Mouse (Mus musculus) MEL (cell line): ENCODE measurements at regions not wholly inside any gene's neighbourhood (a gene's known extent, or its start where the extent isn't known, plus 50 kb on each side); places are given as distances from the start of the nearest gene placed in this dataset.

ENCODE experiments used
- DNase-seq: peaks from one replicate; pipeline ENCODE4 v3.0.0; 2011; ENCODE audit warnings: low read depth, low spot score
- H3K27ac ChIP-seq: 2 replicates; pipeline ENCODE4 v1.5.1; 2012; ENCODE audit warnings: low read depth, mild to moderate bottlenecking, control low read depth, low read length, moderate library complexity; ENCODE audit not compliant: control insufficient read depth
- H3K27me3 ChIP-seq, 2 experiments: fragments of 150-350 bp in 1 of 2; sonication (generic) in 1 of 2; 2 replicates each; pipeline ENCODE4 v1.6.1; 2012; ENCODE audit warnings: low read length in 2 of 2, mild to moderate bottlenecking in 2 of 2, improper control_type of control experiment in 1 of 2, moderate library complexity in 1 of 2; ENCODE audit not compliant: insufficient read depth in 2 of 2, control insufficient read depth in 1 of 2
- H3K36me3 ChIP-seq, 2 experiments: 2 replicates each; pipeline ENCODE4 v1.6.1; 2012 to 2014; ENCODE audit warnings: low read length in 2 of 2, improper control_type of control experiment in 1 of 2, inconsistent platforms in 1 of 2, mild to moderate bottlenecking in 1 of 2; ENCODE audit not compliant: insufficient read depth in 2 of 2, control insufficient read depth in 1 of 2
- H3K4me1 ChIP-seq, 2 experiments: fragments of 150-350 bp in 1 of 2; sonication (generic) in 1 of 2; 2 replicates each; pipeline ENCODE4 v1.6.1; 2012; ENCODE audit warnings: low read length in 2 of 2, improper control_type of control experiment in 1 of 2, mild to moderate bottlenecking in 1 of 2; ENCODE audit not compliant: insufficient read depth in 2 of 2, control insufficient read depth in 1 of 2
- H3K4me3 ChIP-seq, 2 experiments: fragments of 150-350 bp in 1 of 2; sonication (generic) in 1 of 2; 2 replicates each; pipeline ENCODE4 v1.5.1; 2012; ENCODE audit warnings: low read depth in 2 of 2, low read length in 2 of 2, mild to moderate bottlenecking in 2 of 2, moderate library complexity in 2 of 2, control low read depth in 1 of 2, improper control_type of control experiment in 1 of 2; ENCODE audit not compliant: control insufficient read depth in 1 of 2, insufficient read depth in 1 of 2
- H3K79me2 ChIP-seq: 2 replicates; pipeline ENCODE4 v1.6.1; 2012; ENCODE audit warnings: mild to moderate bottlenecking, low read length, moderate library complexity; ENCODE audit not compliant: control insufficient read depth, poor library complexity, insufficient read depth
- H3K9ac ChIP-seq: 2 replicates; pipeline ENCODE4 v1.6.1; 2012; ENCODE audit warnings: low read depth, mild to moderate bottlenecking, control low read depth, low read length, moderate library complexity; ENCODE audit not compliant: control insufficient read depth, poor library complexity, severe bottlenecking
- H3K9me3 ChIP-seq: fragments of 150-350 bp; sonication (generic); replicated peaks from 2 replicates; pipeline ENCODE4 v1.6.1; 2012; ENCODE audit warnings: mild to moderate bottlenecking, low read length, improper control_type of control experiment, moderate library complexity; ENCODE audit not compliant: insufficient read depth
- BHLHE40 ChIP-seq: IDR thresholded peaks from 2 replicates; pipeline ENCODE4 v1.6.1; 2012; ENCODE audit warnings: low read depth, mild to moderate bottlenecking, inconsistent platforms, low read length, improper control_type of control experiment, borderline replicate concordance
- E2F4 ChIP-seq: IDR thresholded peaks from 2 replicates; pipeline ENCODE4 v1.6.1; 2011; ENCODE audit warnings: low read depth, low read length, improper control_type of control experiment, borderline replicate concordance
- ELF1 ChIP-seq: IDR thresholded peaks from 2 replicates; pipeline ENCODE4 v1.6.1; 2014; ENCODE audit warnings: low read depth, mild to moderate bottlenecking, inconsistent platforms, low read length, improper control_type of control experiment, moderate library complexity
- EP300 ChIP-seq, 2 experiments: IDR thresholded peaks; 2 replicates each; pipeline ENCODE4 v1.6.1; 2011; ENCODE audit warnings: improper control_type of control experiment in 2 of 2, low read length in 2 of 2, low read depth in 1 of 2, mild to moderate bottlenecking in 1 of 2
- ETS1 ChIP-seq: IDR thresholded peaks from 2 replicates; pipeline ENCODE4 v1.6.1; 2012; ENCODE audit warnings: low read depth, mild to moderate bottlenecking, inconsistent platforms, low read length, improper control_type of control experiment, moderate library complexity
- GABPA ChIP-seq: IDR thresholded peaks from 2 replicates; pipeline ENCODE4 v1.6.1; 2012; ENCODE audit warnings: low read depth, mild to moderate bottlenecking, inconsistent platforms, low read length, improper control_type of control experiment, moderate library complexity
- GATA1 ChIP-seq: IDR thresholded peaks from 2 replicates; pipeline ENCODE4 v1.6.1; 2011; ENCODE audit warnings: low read depth, low read length, improper control_type of control experiment
- JUND ChIP-seq: IDR thresholded peaks from 2 replicates; pipeline ENCODE4 v1.6.1; 2011; ENCODE audit warnings: low read depth, mild to moderate bottlenecking, improper control_type of control experiment, low read length
- KAT2A ChIP-seq: conservative IDR thresholded peaks from 2 replicates; pipeline ENCODE4 v1.6.1; 2012; ENCODE audit warnings: low read depth, low read length, improper control_type of control experiment, inconsistent platforms
- MAFK ChIP-seq: IDR thresholded peaks from 2 replicates; pipeline ENCODE4 v1.6.1; 2011; ENCODE audit warnings: low read depth, mild to moderate bottlenecking, low read length, improper control_type of control experiment, borderline replicate concordance
- MAX ChIP-seq: IDR thresholded peaks from 2 replicates; pipeline ENCODE4 v1.6.1; 2011; ENCODE audit warnings: low read length, improper control_type of control experiment
- MEF2A ChIP-seq: IDR thresholded peaks from 2 replicates; pipeline ENCODE4 v1.6.1; 2014; ENCODE audit warnings: low read depth, mild to moderate bottlenecking, inconsistent platforms, low read length, improper control_type of control experiment; ENCODE audit not compliant: poor library complexity, insufficient replicate concordance, severe bottlenecking; ENCODE audit errors: extremely low read depth
- MXI1 ChIP-seq: IDR thresholded peaks from 2 replicates; pipeline ENCODE4 v1.6.1; 2011; ENCODE audit warnings: mild to moderate bottlenecking, low read depth, low read length, improper control_type of control experiment
- MYB ChIP-seq: IDR thresholded peaks from 2 replicates; pipeline ENCODE4 v1.6.1; 2011; ENCODE audit warnings: mild to moderate bottlenecking, low read depth, low read length, improper control_type of control experiment
- MYC ChIP-seq: IDR thresholded peaks from 2 replicates; pipeline ENCODE4 v1.6.1; 2011; ENCODE audit warnings: low read depth, mild to moderate bottlenecking, low read length, improper control_type of control experiment, moderate library complexity
- POLR2A ChIP-seq, 2 experiments: IDR thresholded peaks; 2 replicates each; pipeline ENCODE4 v1.6.1; 2011 to 2012; ENCODE audit warnings: low read length in 2 of 2, mild to moderate bottlenecking in 2 of 2, control low read depth in 1 of 2, improper control_type of control experiment in 1 of 2, low read depth in 1 of 2, moderate library complexity in 1 of 2; ENCODE audit not compliant: control insufficient read depth in 1 of 2, insufficient read depth in 1 of 2, poor library complexity in 1 of 2
- POLR2AphosphoS2 ChIP-seq: IDR thresholded peaks from 2 replicates; pipeline ENCODE4 v1.6.1; 2011; ENCODE audit warnings: low read length, improper control_type of control experiment
- RAD21 ChIP-seq: IDR thresholded peaks from 2 replicates; pipeline ENCODE4 v1.6.1; 2011; ENCODE audit warnings: mild to moderate bottlenecking, low read depth, low read length, improper control_type of control experiment
- RCOR1 ChIP-seq: IDR thresholded peaks from 2 replicates; pipeline ENCODE4 v1.6.1; 2012; ENCODE audit warnings: low read depth, mild to moderate bottlenecking, inconsistent platforms, low read length, improper control_type of control experiment
- SIN3A ChIP-seq: IDR thresholded peaks from 2 replicates; pipeline ENCODE4 v1.6.1; 2012; ENCODE audit warnings: low read length, improper control_type of control experiment, inconsistent platforms
- SMC3 ChIP-seq: IDR thresholded peaks from 2 replicates; pipeline ENCODE4 v1.6.1; 2011; ENCODE audit warnings: low read depth, low read length, improper control_type of control experiment
- TBP ChIP-seq: IDR thresholded peaks from 2 replicates; pipeline ENCODE4 v1.8.0; 2011; ENCODE audit warnings: low read depth, low read length, improper control_type of control experiment
- TCF12 ChIP-seq: IDR thresholded peaks from 2 replicates; pipeline ENCODE4 v1.6.1; 2014; ENCODE audit warnings: low read depth, mild to moderate bottlenecking, inconsistent platforms, low read length, improper control_type of control experiment, moderate library complexity
- USF1 ChIP-seq: IDR thresholded peaks from 2 replicates; pipeline ENCODE4 v1.6.1; 2014; ENCODE audit warnings: low read depth, mild to moderate bottlenecking, inconsistent platforms, low read length, improper control_type of control experiment, moderate library complexity
- USF2 ChIP-seq, 2 experiments: IDR thresholded peaks; 2 replicates each; pipeline ENCODE4 v1.6.1; 2011 to 2012; ENCODE audit warnings: improper control_type of control experiment in 2 of 2, low read length in 2 of 2, borderline replicate concordance in 1 of 2, inconsistent platforms in 1 of 2, low read depth in 1 of 2, mild to moderate bottlenecking in 1 of 2; ENCODE audit not compliant: insufficient read depth in 1 of 2
- ZC3H11A ChIP-seq: IDR thresholded peaks from 2 replicates; pipeline ENCODE4 v1.6.1; 2012; ENCODE audit warnings: low read depth, mild to moderate bottlenecking, inconsistent platforms, low read length, improper control_type of control experiment
- ZNF384 ChIP-seq: IDR thresholded peaks from 2 replicates; pipeline ENCODE4 v1.6.1; 2012; ENCODE audit warnings: low read depth, mild to moderate bottlenecking, inconsistent platforms, low read length, improper control_type of control experiment

- H3K9ac ChIP-seq, result no peak overlapping the region
- no peaks in the 10 kb centered on the region for H3K27me3 ChIP-seq
- no peak overlapping the region for H3K27ac ChIP-seq
- H3K79me2 ChIP-seq, result no peaks in the 10 kb centered on the region
- TF ChIP-seq USF1 (no peak), JUND (no peak), GATA1 (no peak), KAT2A (no peak), ELF1 (no peak), ETS1 (no peak), MEF2A (no peak), POLR2AphosphoS2 (no peak), USF2 (IDR thresholded peaks at IDR 0.05; ENCODE audit: borderline replicate concordance in 1 of 2, insufficient read depth in 1 of 2, low read depth in 1 of 2, low read length in 2 of 2) (no peak), BHLHE40 (no peak), ZC3H11A (no peak)
- H3K4me3 ChIP-seq, result no peak overlapping the region
- no peaks in the 10 kb centered on the region for H3K4me1 ChIP-seq
- no peak for DNase-seq
- H3K36me3 ChIP-seq, result no peaks in the 10 kb centered on the region
- H3K9me3 ChIP-seq, result no peaks in the 10 kb centered on the region
These were observed 169.9 kb upstream of the Lef1 start for GRCm38 (mm10) chr3:130940302-130940867.

- no peak for TF ChIP-seq MXI1
- TF ChIP-seq ZNF384, result no peak
- TF ChIP-seq MYB, result no peak
- TF ChIP-seq, all 39 proteins: peak for 0
- no peaks in the 10 kb centered on the region for H3K4me1 ChIP-seq
- no peak overlapping the region for H3K9ac ChIP-seq
- no peaks in the 10 kb centered on the region for H3K36me3 ChIP-seq
- no peak for DNase-seq
- H3K27me3 ChIP-seq, result no peaks in the 10 kb centered on the region
- no peaks in the 10 kb centered on the region for H3K79me2 ChIP-seq
- H3K4me3 ChIP-seq, result no peak overlapping the region
- no peak overlapping the region for H3K27ac ChIP-seq
- H3K9me3 ChIP-seq, result no peaks in the 10 kb centered on the region
These were observed 173.3 kb upstream of the Lef1 start for GRCm38 (mm10) chr3:130936980-130937379.

GRCm38 (mm10) chr3:130936336-130936735 is 173.9 kb upstream of the Lef1 start:
- Histone ChIP-seq H3K9me3 (no peaks in the 10 kb centered on the region), H3K9ac (no peak overlapping the region), H3K4me1 (no peaks in the 10 kb centered on the region), H3K4me3 (no peak overlapping the region), H3K27ac (no peak overlapping the region), H3K27me3 (no peaks in the 10 kb centered on the region), H3K79me2 (no peaks in the 10 kb centered on the region), H3K36me3 (no peaks in the 10 kb centered on the region)
- no peak for DNase-seq
- TF ChIP-seq RAD21 (no peak), MAX (no peak), RCOR1 (no peak), MAFK (no peak), MYC (no peak), JUND (no peak), ETS1 (no peak), E2F4 (no peak), BHLHE40 (no peak), USF1 (no peak), TBP (no peak), SMC3 (no peak), SIN3A (no peak), TCF12 (no peak), POLR2AphosphoS2 (no peak), POLR2A (IDR thresholded peaks at IDR 0.05; ENCODE audit: control insufficient read depth in 1 of 2, insufficient read depth in 1 of 2, low read depth in 1 of 2, low read length in 2 of 2, poor library complexity in 1 of 2) (no peak), GATA1 (no peak), EP300 (IDR thresholded peaks at IDR 0.05; ENCODE audit: low read depth in 1 of 2, low read length in 2 of 2) (no peak), GABPA (no peak)
